Comparison of ENCODE assay signal across 18 mouse cellular contexts in genomic region chr11:36272149-36272548, GRCm38 (mm10).
A peak's percentile ranks its signal among the peaks of the same experiment; 100 is the strongest.
DNase-seq lines count a peak whose midpoint lies in the region; ATAC-seq and TF ChIP-seq lines count a peak whose summit lies in the region.
"Had no signal": no experiment of that assay in that cellular context is flagged by ENCODE, and none has a peak within 500 bp of the region (broad histone marks: within the 10 kb centered on the region; RNA-seq: fewer than 3 reads in every experiment).

No protein-coding gene starts in this region.

- 69% methylated on average over 2 of the region's 2 CpGs for WGBS in heart, adult 2 months
- 53% methylated on average over 2 of the region's 2 CpGs for WGBS in midbrain, embryonic 12.5 days
- WGBS in midbrain, embryonic 10.5 days: 73% methylated on average over 2 of the region's 2 CpGs
- 29% methylated on average over 2 of the region's 2 CpGs for WGBS in forebrain, postnatal 0 days
- WGBS in midbrain, embryonic 16.5 days: 81% methylated on average over 2 of the region's 2 CpGs

- H3K27ac ChIP-seq in heart, adult 2 months: no peak overlapping the region
- no peak overlapping the region for H3K27ac ChIP-seq in midbrain, embryonic 12.5 days (replicated peaks)
- H3K27ac ChIP-seq in midbrain, embryonic 10.5 days (replicated peaks): no peak overlapping the region
- no peak overlapping the region for H3K27ac ChIP-seq in forebrain, postnatal 0 days (ENCODE audit: low read depth, low read length)
- no peak overlapping the region for H3K27ac ChIP-seq in midbrain, embryonic 16.5 days (ENCODE audit: low read length)
- H3K27ac ChIP-seq: neural tube, embryonic 12.5 days had no signal

- H3K9ac ChIP-seq in heart, adult 2 months (ENCODE audit: low read depth, low read length): no peak overlapping the region
- H3K9ac ChIP-seq in midbrain, embryonic 12.5 days (replicated peaks): no peak overlapping the region
- H3K9ac ChIP-seq in forebrain, postnatal 0 days: no peak overlapping the region
- no peak overlapping the region for H3K9ac ChIP-seq in midbrain, embryonic 16.5 days (ENCODE audit: low read depth, low read length)
- H3K9ac ChIP-seq: lung, embryonic 14.5 days; neural tube, embryonic 12.5 days had no signal

- no peak overlapping the region for H3K4me2 ChIP-seq in midbrain, embryonic 12.5 days (replicated peaks)
- H3K4me2 ChIP-seq in forebrain, postnatal 0 days (ENCODE audit: low read depth): no peak overlapping the region
- no peak overlapping the region for H3K4me2 ChIP-seq in midbrain, embryonic 16.5 days (ENCODE audit: low read length)
- H3K4me2 ChIP-seq: lung, embryonic 14.5 days; neural tube, embryonic 12.5 days had no signal

- H3K9me3 ChIP-seq in midbrain, embryonic 12.5 days: no peaks in the 10 kb centered on the region
- H3K9me3 ChIP-seq in midbrain, embryonic 10.5 days (replicated peaks): no peaks in the 10 kb centered on the region
- no peaks in the 10 kb centered on the region for H3K9me3 ChIP-seq in forebrain, postnatal 0 days (ENCODE audit: low read length)
- no peaks in the 10 kb centered on the region for H3K9me3 ChIP-seq in midbrain, embryonic 16.5 days (replicated peaks; ENCODE audit: control insufficient read depth, low read length, poor library complexity, severe bottlenecking)
- H3K9me3 ChIP-seq: neural tube, embryonic 12.5 days had no signal

- TF ChIP-seq CTCF in heart, adult 2 months (IDR thresholded peaks at IDR 0.05): no peak
- no peak for TF ChIP-seq CTCF in forebrain, postnatal 0 days (IDR thresholded peaks at IDR 0.05; ENCODE audit: low read depth)

- intact Hi-C loops in heart, adult 2 months (cut with DNase I): no loop called here

- no peaks in the 10 kb centered on the region for H3K36me3 ChIP-seq in heart, adult 2 months (ENCODE audit: control insufficient read depth, insufficient read depth, low read length)
- H3K36me3 ChIP-seq in midbrain, embryonic 12.5 days: no peaks in the 10 kb centered on the region
- H3K36me3 ChIP-seq in midbrain, embryonic 10.5 days: peaks cover 3% of the 10 kb centered on the region; the same call in 1 of the 2 replicates
- no peaks in the 10 kb centered on the region for H3K36me3 ChIP-seq in forebrain, postnatal 0 days (ENCODE audit: insufficient read depth)
- peaks cover 6% of the 10 kb centered on the region; the same call in 1 of the 2 replicates for H3K36me3 ChIP-seq in midbrain, embryonic 16.5 days (ENCODE audit: control insufficient read depth, insufficient read depth, low read length)
- H3K36me3 ChIP-seq: neural tube, embryonic 12.5 days had no signal

- no peaks in the 10 kb centered on the region for H3K4me1 ChIP-seq in heart, adult 2 months (ENCODE audit: control insufficient read depth, insufficient read depth, low read length)
- peaks cover 11% of the 10 kb centered on the region for H3K4me1 ChIP-seq in midbrain, embryonic 12.5 days
- peaks cover 18% of the 10 kb centered on the region for H3K4me1 ChIP-seq in midbrain, embryonic 10.5 days
- no peaks in the 10 kb centered on the region for H3K4me1 ChIP-seq in forebrain, postnatal 0 days (ENCODE audit: insufficient read depth)
- peaks cover 8% of the 10 kb centered on the region for H3K4me1 ChIP-seq in midbrain, embryonic 16.5 days (ENCODE audit: control insufficient read depth, insufficient read depth, low read length)

- no peak for TF ChIP-seq POLR2A in heart, adult 2 months (IDR thresholded peaks at IDR 0.05; ENCODE audit: insufficient read depth, low read depth, low read length)

- DNase-seq in heart, adult 11 months: peak; percentile 82
- no peak for DNase-seq in heart, adult 2 months
- no peak for DNase-seq in midbrain, embryonic 10.5 days (ENCODE audit: low spot score)
- peak; percentile 36 for DNase-seq in forebrain, postnatal 0 days
- no peak for DNase-seq in spleen, adult 18-20 months
- DNase-seq: adrenal gland, postnatal 10 days; B cell, adult 2 months; cerebellum, adult 8-10 months; heart, postnatal 4 days; kidney, adult 11 months; kidney, postnatal 10 days; lung, embryonic 14.5 days; lung, postnatal 4 days; thymus, postnatal 25 days had no signal

- 0 out of 2 replicates have a peak, but pooled peaks have one; percentile 38 for ATAC-seq in midbrain, embryonic 12.5 days (ENCODE audit: low FRiP score, low read depth)
- peak; percentile 72 for ATAC-seq in forebrain, postnatal 0 days
- ATAC-seq in midbrain, embryonic 16.5 days: peak; percentile 48; the same call in 1 of the 2 replicates

- no peaks in the 10 kb centered on the region for H3K27me3 ChIP-seq in heart, adult 2 months (ENCODE audit: control insufficient read depth, insufficient read depth, low read length)
- H3K27me3 ChIP-seq in midbrain, embryonic 12.5 days: no peaks in the 10 kb centered on the region
- no peaks in the 10 kb centered on the region for H3K27me3 ChIP-seq in midbrain, embryonic 10.5 days (ENCODE audit: low read depth, poor library complexity, severe bottlenecking)
- no peaks in the 10 kb centered on the region for H3K27me3 ChIP-seq in forebrain, postnatal 0 days (ENCODE audit: insufficient read depth, low read length)
- no peaks in the 10 kb centered on the region for H3K27me3 ChIP-seq in midbrain, embryonic 16.5 days (ENCODE audit: control insufficient read depth, insufficient read depth, low read depth, low read length)
- H3K27me3 ChIP-seq: neural tube, embryonic 12.5 days had no signal

- TF ChIP-seq EP300 in heart, adult 2 months (IDR thresholded peaks at IDR 0.05; ENCODE audit: insufficient read depth, low read depth, low read length): no peak

- H3K4me3 ChIP-seq in heart, adult 2 months: no peak overlapping the region
- no peak overlapping the region for H3K4me3 ChIP-seq in midbrain, embryonic 12.5 days
- H3K4me3 ChIP-seq in midbrain, embryonic 10.5 days: no peak overlapping the region
- no peak overlapping the region for H3K4me3 ChIP-seq in forebrain, postnatal 0 days (ENCODE audit: low read depth, low read length)
- H3K4me3 ChIP-seq in midbrain, embryonic 16.5 days (ENCODE audit: low read depth, low read length): no peak overlapping the region
- H3K4me3 ChIP-seq: erythroblast, embryonic 14.5 days; neural tube, embryonic 12.5 days had no signal

- H3K79me2 ChIP-seq in heart, adult 2 months (replicated peaks; ENCODE audit: control insufficient read depth, insufficient read depth, low read length): no peaks in the 10 kb centered on the region

Comparison
In these comparisons a context has a peak if more than half of its experiments do, and no peak if none do; other contexts are left out.
1. DNase-seq: peak in heart, adult 11 months (single experiment) and forebrain, postnatal 0 days (single experiment); none in heart, adult 2 months (0 of 2), midbrain, embryonic 10.5 days (single experiment) and spleen, adult 18-20 months (0 of 2).
2. Peak in every context shown above with its lines, with median percentiles within 50 percentile points of each other: ATAC-seq.